Mouse (Mus musculus): Measurements from ENCODE around the gene Lad1. TPM values are rescaled to one million over a fixed set of nuclear protein-coding genes. Genes with fewer than 3 reads are reported as not detected.
A peak's percentile ranks its signal among the peaks of the same experiment; 100 is the strongest.

The Lad1 gene
- polyA plus RNA-seq, 1 experiment, result 0.46 TPM

GRCm38 (mm10) chr1:135850722-135851512 lies 32.5 kb downstream of the Lad1 start:
- peaks cover 56% of the 10 kb centered on the region for H3K79me2 ChIP-seq (ENCODE audit: control insufficient read depth, insufficient read depth)
- no peaks in the 10 kb centered on the region for H3K27me3 ChIP-seq (ENCODE audit: control insufficient read depth, insufficient read depth, insufficient read length)
- no peak overlapping the region for H3ac ChIP-seq (ENCODE audit: control insufficient read depth, insufficient read length)
- peak overlapping the region; percentile 8 for H3K4me3 ChIP-seq
- H3K36me3 ChIP-seq (ENCODE audit: control insufficient read depth, insufficient read depth), result peaks cover 60% of the 10 kb centered on the region
- TF ChIP-seq POLR2AphosphoS2 (IDR thresholded peaks at IDR 0.05; ENCODE audit: insufficient read length, low read depth), result peak; percentile 70
- no peak for TF ChIP-seq MYOG (IDR thresholded peaks at IDR 0.05; ENCODE audit: control insufficient read depth in 1 of 3, insufficient read depth in 1 of 3, insufficient read length in 2 of 3, low read depth in 2 of 3)
- peak; percentile 29 for TF ChIP-seq POLR2A (IDR thresholded peaks at IDR 0.05; ENCODE audit: insufficient read length, low read depth)
- peak overlapping the region; percentile 89 for H3K4me2 ChIP-seq (ENCODE audit: low read depth)

GRCm38 (mm10) chr1:135852044-135852756 lies 33.8 kb downstream of the Lad1 start:
- H3K4me3 ChIP-seq, result peak overlapping the region; percentile 8
- TF ChIP-seq REST (IDR thresholded peaks at IDR 0.05; ENCODE audit: insufficient read depth, insufficient read length) (no peak), TCF12 (IDR thresholded peaks at IDR 0.05; ENCODE audit: insufficient read depth, poor library complexity, severe bottlenecking) (no peak), MAX (IDR thresholded peaks at IDR 0.05; ENCODE audit: low read depth) (peak; percentile 49), TCF3 (IDR thresholded peaks at IDR 0.05; ENCODE audit: insufficient read length, low read depth) (no peak), SRF (IDR thresholded peaks at IDR 0.05; ENCODE audit: control insufficient read depth, insufficient read length, low read depth) (no peak), E2F4 (IDR thresholded peaks at IDR 0.05; ENCODE audit: insufficient read depth) (no peak), POLR2A (IDR thresholded peaks at IDR 0.05; ENCODE audit: insufficient read length, low read depth) (no peak), CEBPB (IDR thresholded peaks at IDR 0.05; ENCODE audit: insufficient read depth, poor library complexity, severe bottlenecking) (no peak), USF1 (IDR thresholded peaks at IDR 0.05; ENCODE audit: low read depth) (no peak), POLR2AphosphoS2 (IDR thresholded peaks at IDR 0.05; ENCODE audit: insufficient read length, low read depth) (peak; percentile 65), MYOG (IDR thresholded peaks at IDR 0.05; ENCODE audit: control insufficient read depth in 1 of 3, insufficient read depth in 1 of 3, insufficient read length in 2 of 3, low read depth in 2 of 3) (peak in 1 of 3 experiments; percentile 21), MYOD1 (IDR thresholded peaks at IDR 0.05; ENCODE audit: control insufficient read depth in 1 of 3, insufficient read length in 2 of 3, low read depth in 2 of 3) (peak in 2 of 3 experiments; percentile 37 to 66)
- H3K36me3 ChIP-seq (ENCODE audit: control insufficient read depth, insufficient read depth), result peaks cover 59% of the 10 kb centered on the region
- peaks cover 43% of the 10 kb centered on the region for H3K79me2 ChIP-seq (ENCODE audit: control insufficient read depth, insufficient read depth)
- H3K27me3 ChIP-seq (ENCODE audit: control insufficient read depth, insufficient read depth, insufficient read length), result no peaks in the 10 kb centered on the region
- H3K4me2 ChIP-seq (ENCODE audit: low read depth), result peak overlapping the region; percentile 89
- H3ac ChIP-seq (ENCODE audit: control insufficient read depth, insufficient read length), result no peak overlapping the region

- peaks cover 33% of the 10 kb centered on the region for H3K79me2 ChIP-seq (ENCODE audit: control insufficient read depth, insufficient read depth)
- H3K4me3 ChIP-seq, result no peak overlapping the region
- no peak for TF ChIP-seq TCF3 (IDR thresholded peaks at IDR 0.05; ENCODE audit: insufficient read length, low read depth)
- no peak for TF ChIP-seq USF1 (IDR thresholded peaks at IDR 0.05; ENCODE audit: low read depth)
- no peak for TF ChIP-seq MYOD1 (IDR thresholded peaks at IDR 0.05; ENCODE audit: control insufficient read depth in 1 of 3, insufficient read length in 2 of 3, low read depth in 2 of 3)
- TF ChIP-seq POLR2AphosphoS2 (IDR thresholded peaks at IDR 0.05; ENCODE audit: insufficient read length, low read depth), result peak; percentile 62
- no peak for TF ChIP-seq MAX (IDR thresholded peaks at IDR 0.05; ENCODE audit: low read depth)
- no peak for TF ChIP-seq REST (IDR thresholded peaks at IDR 0.05; ENCODE audit: insufficient read depth, insufficient read length)
- TF ChIP-seq POLR2A (IDR thresholded peaks at IDR 0.05; ENCODE audit: insufficient read length, low read depth), result peak; percentile 37
- no peak for TF ChIP-seq SRF (IDR thresholded peaks at IDR 0.05; ENCODE audit: control insufficient read depth, insufficient read length, low read depth)
- H3ac ChIP-seq (ENCODE audit: control insufficient read depth, insufficient read length), result no peak overlapping the region
- peak overlapping the region; percentile 89 for H3K4me2 ChIP-seq (ENCODE audit: low read depth)
- H3K27me3 ChIP-seq (ENCODE audit: control insufficient read depth, insufficient read depth, insufficient read length), result no peaks in the 10 kb centered on the region
- H3K36me3 ChIP-seq (ENCODE audit: control insufficient read depth, insufficient read depth), result peaks cover 50% of the 10 kb centered on the region
Observed at GRCm38 (mm10) chr1:135853200-135853599, 34.8 kb downstream of the Lad1 start.

- TF ChIP-seq E2F4 (IDR thresholded peaks at IDR 0.05; ENCODE audit: insufficient read depth) (no peak), MAX (IDR thresholded peaks at IDR 0.05; ENCODE audit: low read depth) (no peak), POLR2AphosphoS2 (IDR thresholded peaks at IDR 0.05; ENCODE audit: insufficient read length, low read depth) (peak; percentile 39), POLR2A (IDR thresholded peaks at IDR 0.05; ENCODE audit: insufficient read length, low read depth) (peak; percentile 11), USF1 (IDR thresholded peaks at IDR 0.05; ENCODE audit: low read depth) (no peak)
- H3K4me3 ChIP-seq, result no peak overlapping the region
- H3K79me2 ChIP-seq (ENCODE audit: control insufficient read depth, insufficient read depth), result peaks cover 18% of the 10 kb centered on the region
- H3K36me3 ChIP-seq (ENCODE audit: control insufficient read depth, insufficient read depth), result peaks cover 36% of the 10 kb centered on the region
- H3ac ChIP-seq (ENCODE audit: control insufficient read depth, insufficient read length), result no peak overlapping the region
- H3K4me2 ChIP-seq (ENCODE audit: low read depth), result no peak overlapping the region
- no peaks in the 10 kb centered on the region for H3K27me3 ChIP-seq (ENCODE audit: control insufficient read depth, insufficient read depth, insufficient read length)
Observed at GRCm38 (mm10) chr1:135854591-135855343, 36.4 kb downstream of the Lad1 start.
